Mouse (Mus musculus): ENCODE results near the gene Slc35f2. TPM values are rescaled to one million over a fixed set of nuclear protein-coding genes. Genes with fewer than 3 reads are reported as not detected.
A peak's percentile ranks its signal among the peaks of the same experiment; 100 is the strongest.

Gene Slc35f2
- polyA plus RNA-seq, 1 experiment: 0.30 TPM

DNA sequence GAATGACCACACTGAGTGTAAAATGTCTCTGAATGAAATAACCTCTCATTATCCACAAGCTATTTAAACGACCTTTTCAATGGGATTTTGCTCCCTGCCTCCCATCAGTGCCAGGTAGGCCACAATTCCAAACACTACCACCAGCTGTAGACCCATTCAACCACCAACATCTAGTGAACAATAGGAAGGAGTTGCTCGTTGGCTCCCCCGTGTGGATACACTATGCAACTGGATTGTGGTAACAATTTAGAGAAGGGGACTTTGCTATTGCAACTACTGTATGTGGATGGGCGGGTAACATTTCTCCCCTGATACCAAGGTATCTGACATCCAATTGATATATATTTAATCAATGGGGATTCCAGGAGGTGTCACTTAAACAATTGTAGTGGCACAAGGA is 47.4 kb downstream of the Slc35f2 start:
- Histone ChIP-seq H3K4me1 (ENCODE audit: control insufficient read depth, insufficient read depth, low read length) (no peaks in the 10 kb centered on the region), H3K4me3 (ENCODE audit: insufficient read depth, low read length) (no peak overlapping the region), H3K27ac (ENCODE audit: insufficient read depth, low read length) (no peak overlapping the region)
- TF ChIP-seq CTCF (IDR thresholded peaks at IDR 0.05; ENCODE audit: borderline replicate concordance, insufficient read depth, low read length): no peak
- no peak for TF ChIP-seq POLR2A (IDR thresholded peaks at IDR 0.05; ENCODE audit: low read depth, low read length)

DNA sequence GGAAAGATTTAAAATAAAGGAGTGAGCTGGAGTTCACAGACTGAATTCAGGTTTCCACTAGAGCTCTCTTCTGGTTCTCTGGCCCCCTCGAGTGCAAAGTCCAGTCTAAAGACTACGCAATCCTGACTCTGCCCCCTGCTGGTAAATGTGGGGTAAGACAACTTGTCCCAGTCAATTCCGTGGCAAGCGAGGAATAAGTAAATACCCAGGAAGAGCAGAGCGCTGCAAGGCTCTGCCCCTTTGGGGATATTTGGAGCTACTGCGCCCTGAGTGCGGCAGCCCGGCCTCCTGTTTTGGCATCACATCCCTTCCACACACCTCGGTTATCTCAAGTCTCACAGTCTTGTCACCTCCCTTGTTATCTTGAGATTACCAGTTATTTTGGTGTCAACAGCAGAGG is 54.0 kb downstream of the Slc35f2 start:
- TF ChIP-seq POLR2A (IDR thresholded peaks at IDR 0.05; ENCODE audit: low read depth, low read length) (no peak), CTCF (IDR thresholded peaks at IDR 0.05; ENCODE audit: borderline replicate concordance, insufficient read depth, low read length) (no peak; the same call in 1 of the 2 replicates)
- no peak overlapping the region for H3K4me3 ChIP-seq (ENCODE audit: insufficient read depth, low read length)
- H3K27ac ChIP-seq (ENCODE audit: insufficient read depth, low read length): no peak overlapping the region
- no peaks in the 10 kb centered on the region; the same call in 1 of the 2 replicates for H3K4me1 ChIP-seq (ENCODE audit: control insufficient read depth, insufficient read depth, low read length)

DNA sequence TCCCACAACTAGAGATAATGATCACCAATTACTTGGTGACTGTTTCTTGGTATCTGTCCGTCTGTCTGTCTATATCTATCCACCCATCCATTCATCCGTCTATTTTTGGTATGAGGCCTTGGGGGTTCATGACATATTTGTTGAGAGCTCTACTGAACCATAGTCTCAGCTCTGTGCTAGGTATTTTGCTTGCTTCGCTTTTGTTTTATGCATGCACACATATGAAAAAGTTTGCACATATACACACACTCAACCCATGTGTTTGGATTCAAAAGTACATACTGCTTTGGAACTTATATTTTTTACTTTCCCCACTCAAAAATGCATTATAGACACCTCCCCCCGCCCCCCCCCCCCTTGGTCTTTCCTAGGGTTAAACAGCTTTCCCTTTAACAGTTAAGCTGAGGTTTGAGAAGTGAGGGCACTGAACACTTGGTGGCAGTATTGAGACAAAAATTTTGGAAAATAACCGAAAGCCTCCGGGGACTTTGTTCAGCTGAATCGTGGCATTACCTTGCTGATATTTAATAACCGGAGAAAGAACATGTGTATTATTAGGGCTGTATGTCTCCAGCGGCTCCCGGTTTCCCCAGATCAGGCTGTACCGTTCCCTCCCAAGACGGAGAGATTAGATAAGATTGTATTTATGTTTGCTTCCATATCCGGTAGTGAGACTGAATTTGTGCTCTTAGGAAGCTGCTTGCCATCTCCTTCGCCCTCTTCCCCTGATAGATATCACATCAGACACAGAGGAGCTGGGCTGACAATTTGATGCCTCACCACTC is 57.9 kb downstream of the Slc35f2 start:
- H3K27ac ChIP-seq (ENCODE audit: insufficient read depth, low read length): no peak overlapping the region
- H3K4me3 ChIP-seq (ENCODE audit: insufficient read depth, low read length): peak overlapping the region; percentile 57
- no peak for TF ChIP-seq CTCF (IDR thresholded peaks at IDR 0.05; ENCODE audit: borderline replicate concordance, insufficient read depth, low read length)
- no peak for TF ChIP-seq POLR2A (IDR thresholded peaks at IDR 0.05; ENCODE audit: low read depth, low read length)
- no peaks in the 10 kb centered on the region; the same call in 1 of the 2 replicates for H3K4me1 ChIP-seq (ENCODE audit: control insufficient read depth, insufficient read depth, low read length)

DNA sequence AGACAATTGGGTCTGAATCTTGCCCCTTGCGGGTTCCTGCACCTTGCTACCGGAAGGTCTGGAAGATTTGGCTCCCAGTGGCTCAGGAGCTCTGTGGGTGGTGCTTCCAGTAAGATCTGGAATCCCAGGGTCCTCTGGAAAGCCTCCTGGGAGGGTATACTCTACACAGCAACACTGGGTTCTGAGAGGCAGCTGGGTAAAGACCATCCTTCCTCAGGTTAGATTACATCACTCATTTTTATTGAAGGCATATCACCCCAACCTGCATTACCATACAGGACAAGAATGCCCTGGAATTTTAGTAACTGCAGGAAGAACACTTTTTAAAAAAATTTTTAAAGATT is 58.5 kb downstream of the Slc35f2 start:
- H3K27ac ChIP-seq (ENCODE audit: insufficient read depth, low read length): no peak overlapping the region
- no peaks in the 10 kb centered on the region; the same call in 1 of the 2 replicates for H3K4me1 ChIP-seq (ENCODE audit: control insufficient read depth, insufficient read depth, low read length)
- TF ChIP-seq CTCF (IDR thresholded peaks at IDR 0.05; ENCODE audit: borderline replicate concordance, insufficient read depth, low read length) (no peak), POLR2A (IDR thresholded peaks at IDR 0.05; ENCODE audit: low read depth, low read length) (no peak)
- peak overlapping the region; percentile 57 for H3K4me3 ChIP-seq (ENCODE audit: insufficient read depth, low read length)

DNA sequence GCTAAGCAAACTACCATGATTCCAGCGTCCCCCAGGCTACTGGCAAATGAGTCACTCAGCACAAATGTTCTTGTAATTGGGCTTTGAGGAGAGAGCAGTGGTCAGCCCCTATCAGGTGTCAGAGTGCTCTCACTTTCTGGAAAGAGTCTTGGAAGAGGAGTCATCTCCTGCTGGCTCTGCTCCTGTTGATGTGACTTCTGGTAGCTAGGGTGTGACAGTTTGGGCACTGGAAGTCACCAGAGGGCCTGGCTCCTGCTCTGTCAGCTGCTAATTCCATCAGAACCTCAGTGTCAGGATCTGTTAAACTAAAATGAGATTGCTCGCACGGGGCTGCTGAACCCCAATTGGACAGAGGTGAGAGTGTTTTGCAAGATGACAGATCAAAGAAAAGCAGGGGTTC is 63.7 kb downstream of the Slc35f2 start:
- TF ChIP-seq POLR2A (IDR thresholded peaks at IDR 0.05; ENCODE audit: low read depth, low read length): no peak
- no peak for TF ChIP-seq CTCF (IDR thresholded peaks at IDR 0.05; ENCODE audit: borderline replicate concordance, insufficient read depth, low read length)
- no peak overlapping the region for H3K4me3 ChIP-seq (ENCODE audit: insufficient read depth, low read length)
- no peak overlapping the region for H3K27ac ChIP-seq (ENCODE audit: insufficient read depth, low read length)
- no peaks in the 10 kb centered on the region for H3K4me1 ChIP-seq (ENCODE audit: control insufficient read depth, insufficient read depth, low read length)

DNA sequence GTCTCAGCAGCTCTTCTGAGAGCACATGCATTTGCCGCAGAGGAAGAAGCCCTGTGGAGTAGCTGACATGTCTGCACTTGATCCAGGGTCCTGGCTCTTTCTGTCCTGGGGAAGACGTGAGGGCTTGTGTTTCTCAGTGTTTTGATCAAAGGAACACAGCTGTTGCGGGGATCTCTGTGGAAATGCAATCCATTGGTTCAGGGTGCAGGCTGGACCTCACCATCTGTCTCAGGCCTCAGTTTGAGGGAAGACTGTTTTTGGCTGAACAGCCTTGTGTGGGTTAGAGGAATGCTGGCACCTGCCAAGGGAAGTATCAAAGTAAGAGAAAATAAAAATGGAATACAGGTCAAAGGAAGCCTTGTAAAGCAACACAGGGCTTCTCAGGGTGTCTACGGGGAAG is 64.6 kb downstream of the Slc35f2 start:
- no peak overlapping the region for H3K27ac ChIP-seq (ENCODE audit: insufficient read depth, low read length)
- no peaks in the 10 kb centered on the region for H3K4me1 ChIP-seq (ENCODE audit: control insufficient read depth, insufficient read depth, low read length)
- H3K4me3 ChIP-seq (ENCODE audit: insufficient read depth, low read length): no peak overlapping the region
- TF ChIP-seq CTCF (IDR thresholded peaks at IDR 0.05; ENCODE audit: borderline replicate concordance, insufficient read depth, low read length) (no peak), POLR2A (IDR thresholded peaks at IDR 0.05; ENCODE audit: low read depth, low read length) (no peak)

DNA sequence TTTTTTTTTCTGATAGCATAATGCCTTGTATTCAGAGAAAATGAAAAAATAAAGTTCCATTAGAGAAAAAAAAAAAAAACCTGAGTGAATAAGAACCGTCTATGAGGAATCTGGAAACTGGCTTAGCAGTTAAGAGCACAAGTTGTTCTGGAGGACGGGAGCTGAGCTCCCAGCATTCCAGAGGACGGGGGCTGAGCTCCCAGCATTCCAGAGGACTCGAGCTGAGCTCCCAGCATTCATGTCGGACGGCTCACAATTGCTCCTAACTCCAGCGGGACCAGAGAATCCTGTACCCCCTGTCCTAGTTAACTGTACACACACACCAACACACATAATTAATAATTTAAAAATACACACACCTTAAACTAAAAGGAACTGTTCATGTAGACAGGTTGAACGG is 67.5 kb downstream of the Slc35f2 start:
- no peak overlapping the region for H3K4me3 ChIP-seq (ENCODE audit: insufficient read depth, low read length)
- no peaks in the 10 kb centered on the region for H3K4me1 ChIP-seq (ENCODE audit: control insufficient read depth, insufficient read depth, low read length)
- H3K27ac ChIP-seq (ENCODE audit: insufficient read depth, low read length): no peak overlapping the region
- TF ChIP-seq POLR2A (IDR thresholded peaks at IDR 0.05; ENCODE audit: low read depth, low read length) (no peak), CTCF (IDR thresholded peaks at IDR 0.05; ENCODE audit: borderline replicate concordance, insufficient read depth, low read length) (no peak)

DNA sequence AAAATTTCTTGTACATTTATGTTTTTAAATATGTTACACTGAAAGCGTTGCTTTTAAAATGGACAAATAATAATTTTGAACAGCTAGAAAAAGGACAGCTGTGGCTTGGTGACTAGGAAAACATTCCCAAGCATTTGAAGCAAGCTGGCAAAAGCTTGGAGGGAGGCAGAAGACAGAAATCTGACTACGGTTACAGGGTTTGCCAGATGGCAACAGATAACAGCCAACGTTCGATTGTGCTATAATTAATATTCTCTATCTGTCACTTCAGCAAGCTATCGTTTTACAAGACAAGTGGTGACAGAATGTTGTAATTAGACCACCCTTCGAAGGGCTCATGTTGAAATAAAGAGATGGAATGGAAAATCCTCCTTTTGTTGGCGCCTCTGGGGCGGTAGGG is 77.2 kb downstream of the Slc35f2 start:
- no peak for TF ChIP-seq POLR2A (IDR thresholded peaks at IDR 0.05; ENCODE audit: low read depth, low read length)
- no peak for TF ChIP-seq CTCF (IDR thresholded peaks at IDR 0.05; ENCODE audit: borderline replicate concordance, insufficient read depth, low read length)
- Histone ChIP-seq H3K4me3 (ENCODE audit: insufficient read depth, low read length) (no peak overlapping the region), H3K4me1 (ENCODE audit: control insufficient read depth, insufficient read depth, low read length) (no peaks in the 10 kb centered on the region), H3K27ac (ENCODE audit: insufficient read depth, low read length) (no peak overlapping the region)

DNA sequence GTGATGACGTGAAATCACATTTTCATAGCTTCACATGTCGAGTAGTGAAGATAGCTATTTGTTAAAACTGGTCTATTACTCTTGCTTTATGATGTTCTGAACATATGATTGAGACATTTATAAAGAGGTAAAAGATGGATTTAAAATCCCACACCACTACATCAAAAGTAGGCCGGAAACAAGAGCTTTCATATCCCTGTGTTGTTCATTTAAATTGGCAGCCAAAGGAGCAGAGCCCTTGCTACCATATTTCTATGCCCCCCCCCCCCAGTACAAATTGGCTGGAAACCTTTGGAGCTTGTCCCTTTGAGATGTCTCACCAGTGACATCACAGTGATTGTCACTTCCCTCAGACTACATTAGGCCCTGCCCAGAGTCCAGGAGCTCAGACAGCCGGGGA is 78.5 kb downstream of the Slc35f2 start, which contains the start of gene Sln:
TSS of gene Sln (plus strand) at position 301 of the 400 bp plus-strand sequence.
- peaks cover 4% of the 10 kb centered on the region; the same call in 1 of the 2 replicates for H3K4me1 ChIP-seq (ENCODE audit: control insufficient read depth, insufficient read depth, low read length)
- H3K27ac ChIP-seq (ENCODE audit: insufficient read depth, low read length): no peak within 1 kb of the TSS
- no peak for TF ChIP-seq CTCF (IDR thresholded peaks at IDR 0.05; ENCODE audit: borderline replicate concordance, insufficient read depth, low read length)
- TF ChIP-seq POLR2A (IDR thresholded peaks at IDR 0.05; ENCODE audit: low read depth, low read length): no peak
- H3K4me3 ChIP-seq (ENCODE audit: insufficient read depth, low read length): no peak within 1 kb of the TSS

DNA sequence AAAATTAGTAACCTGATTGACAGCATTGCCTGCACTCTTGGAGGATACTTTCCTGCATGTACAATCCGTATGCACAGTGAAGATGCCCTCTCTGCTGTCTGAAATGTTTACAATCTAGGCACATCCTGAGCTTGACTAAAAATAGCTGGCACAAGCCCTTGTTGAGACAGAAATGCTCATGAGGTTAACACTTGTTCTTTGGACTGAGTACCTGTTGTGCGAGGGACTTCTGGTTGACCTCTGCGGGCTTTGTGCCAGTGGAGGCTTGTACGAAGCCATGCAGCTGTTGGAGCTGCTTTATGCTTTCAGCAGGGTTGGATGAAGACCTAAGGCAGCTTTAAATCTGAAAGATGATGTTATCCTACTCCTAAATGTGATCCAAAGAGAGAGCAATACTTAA is 80.8 kb downstream of the Slc35f2 start:
- Histone ChIP-seq H3K4me3 (ENCODE audit: insufficient read depth, low read length) (no peak overlapping the region), H3K4me1 (ENCODE audit: control insufficient read depth, insufficient read depth, low read length) (peaks cover 4% of the 10 kb centered on the region; the same call in 1 of the 2 replicates), H3K27ac (ENCODE audit: insufficient read depth, low read length) (no peak overlapping the region)
- no peak for TF ChIP-seq POLR2A (IDR thresholded peaks at IDR 0.05; ENCODE audit: low read depth, low read length)
- TF ChIP-seq CTCF (IDR thresholded peaks at IDR 0.05; ENCODE audit: borderline replicate concordance, insufficient read depth, low read length): no peak

Measured in embryonic fibroblast, embryonic 13.5 days (primary cell).